Mouse (Mus musculus): ENCODE results near the gene Frmpd2. TPM values are rescaled to one million over a fixed set of nuclear protein-coding genes. Genes with fewer than 3 reads are reported as not detected.

The Frmpd2 gene
- polyA plus RNA-seq, 1 experiment from 2014 or later, result 0.03 TPM

Other genes with a start within 250 kb of the Frmpd2 start
- 12.6 and 13.6 TPM in 2 replicates for gene Mapk8, start 24.5 kb upstream of the Frmpd2 start, polyA plus RNA-seq (2016; fragmentation: Nextera tagmentation; extraction: Ambion mirVana)
- not detected in 2 replicates for gene Ptpn20, start 117.5 kb downstream of the Frmpd2 start, polyA plus RNA-seq (2016; fragmentation: Nextera tagmentation; extraction: Ambion mirVana)